Mouse (Mus musculus): ENCODE results near the gene Ick.
"Not testable (repeated sequence)": the region's sequence is repeated elsewhere in the genome, so short reads cannot be mapped to it uniquely, and the experiment has no call there.

- not testable (repeated sequence) for TF ChIP-seq JUND, TCF12, TBP, ZNF384, ZC3H11A (IDR thresholded peaks at IDR 0.05; ENCODE audit: low read depth, low read length)
These were observed 40.8 kb downstream of the Ick start for GRCm38 (mm10) chr9:78149770-78150169.

Data from MEL (cell line).